Mouse (Mus musculus): ENCODE data around the gene Metap1d.

GRCm38 (mm10) chr2:71420895-71421425 is 32.1 kb upstream of the Metap1d start:
- no peak for TF ChIP-seq MEF2A (IDR thresholded peaks at IDR 0.05; ENCODE audit: borderline replicate concordance, low read depth, low read length)
- no peak for TF ChIP-seq CTCF (conservative IDR thresholded peaks at IDR 0.05 in 1 of 2, IDR thresholded peaks at IDR 0.05 in 1 of 2; ENCODE audit: low read depth in 2 of 2, low read length in 2 of 2)
- TF ChIP-seq EP300 (IDR thresholded peaks at IDR 0.05; ENCODE audit: low read length) = no peak
- TF ChIP-seq USF1 (IDR thresholded peaks at IDR 0.05; ENCODE audit: low read depth, low read length) = no peak

All from CH12.LX (cell line).